Mouse (Mus musculus): ENCODE results near the gene Mindy4. TPM values are rescaled to one million over a fixed set of nuclear protein-coding genes. Genes with fewer than 3 reads are reported as not detected.

Mindy4 gene
- total and polyA plus RNA-seq, 3 experiments, result 0.05 TPM; not detected in 2

GRCm38 (mm10) chr6:55276692-55277282, 73.6 kb downstream of the Mindy4 start:
- no peak for ATAC-seq (ENCODE audit: extremely low read depth, insufficient number of reproducible peaks, low FRiP score, poor library complexity, severe bottlenecking)
- H3K36me3 ChIP-seq (replicated peaks), result no peaks in the 10 kb centered on the region
- no peaks in the 10 kb centered on the region for H3K4me1 ChIP-seq (ENCODE audit: insufficient read depth, low read depth, low read length)
- no peak for TF ChIP-seq GATA2 (IDR thresholded peaks at IDR 0.05; ENCODE audit: borderline replicate concordance, low read depth, low read length)
- TF ChIP-seq CTCF (IDR thresholded peaks at IDR 0.05; ENCODE audit: low read depth, low read length), result no peak
- TF ChIP-seq GATA1 (IDR thresholded peaks at IDR 0.05; ENCODE audit: borderline replicate concordance, low read length), result no peak
- TF ChIP-seq POLR2AphosphoS5 (IDR thresholded peaks at IDR 0.05; ENCODE audit: insufficient replicate concordance, low read depth, low read length), result no peak
- TF ChIP-seq TAL1 (conservative IDR thresholded peaks at IDR 0.05; ENCODE audit: low read depth, low read length), result no peak
- DNase-seq (ENCODE audit: low spot score), result no peak
- no peak overlapping the region for H3K4me3 ChIP-seq (ENCODE audit: low read depth, low read length)
- peaks cover 8% of the 10 kb centered on the region; the same call in 1 of the 2 replicates for H3K27me3 ChIP-seq (ENCODE audit: insufficient read depth, low read length)
- no peaks in the 10 kb centered on the region for H3K9me3 ChIP-seq (replicated peaks)

DNA sequence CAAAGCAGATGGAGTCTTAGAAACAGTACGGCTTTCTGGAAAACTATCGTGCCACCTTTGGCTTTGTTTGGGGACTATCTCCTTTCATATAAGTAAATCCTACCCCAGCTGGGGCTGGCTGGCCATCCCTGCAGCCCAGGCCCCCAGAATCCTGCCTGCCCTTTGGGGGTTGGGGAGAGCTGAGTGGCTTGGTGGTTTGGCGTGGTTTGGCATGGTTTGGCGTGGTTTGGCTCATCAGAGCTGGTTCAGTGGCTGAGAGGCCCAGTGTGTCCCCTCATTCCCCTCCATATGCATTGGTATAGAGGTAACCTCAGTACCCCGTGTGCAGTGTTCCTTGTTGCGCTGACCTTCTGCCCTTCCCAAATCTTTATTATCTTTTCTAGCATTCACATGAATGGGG, 74.9 kb downstream of the Mindy4 start:
- H3K36me3 ChIP-seq (replicated peaks), result no peaks in the 10 kb centered on the region
- peaks cover 8% of the 10 kb centered on the region; the same call in 1 of the 2 replicates for H3K27me3 ChIP-seq (ENCODE audit: insufficient read depth, low read length)
- no peaks in the 10 kb centered on the region for H3K4me1 ChIP-seq (ENCODE audit: insufficient read depth, low read depth, low read length)
- TF ChIP-seq GATA2 (IDR thresholded peaks at IDR 0.05; ENCODE audit: borderline replicate concordance, low read depth, low read length) (no peak), GATA1 (IDR thresholded peaks at IDR 0.05; ENCODE audit: borderline replicate concordance, low read length) (no peak), CTCF (IDR thresholded peaks at IDR 0.05; ENCODE audit: low read depth, low read length) (no peak), TAL1 (conservative IDR thresholded peaks at IDR 0.05; ENCODE audit: low read depth, low read length) (no peak), POLR2AphosphoS5 (IDR thresholded peaks at IDR 0.05; ENCODE audit: insufficient replicate concordance, low read depth, low read length) (no peak)
- ATAC-seq (ENCODE audit: extremely low read depth, insufficient number of reproducible peaks, low FRiP score, poor library complexity, severe bottlenecking) (no peak), DNase-seq (ENCODE audit: low spot score) (no peak)
- H3K9me3 ChIP-seq (replicated peaks), result peaks cover 3% of the 10 kb centered on the region; the same call in 1 of the 2 replicates
- H3K4me3 ChIP-seq (ENCODE audit: low read depth, low read length), result no peak overlapping the region

GRCm38 (mm10) chr6:55278520-55278919, 75.3 kb downstream of the Mindy4 start:
- TF ChIP-seq CTCF (IDR thresholded peaks at IDR 0.05; ENCODE audit: low read depth, low read length) (no peak), TAL1 (conservative IDR thresholded peaks at IDR 0.05; ENCODE audit: low read depth, low read length) (no peak), GATA1 (IDR thresholded peaks at IDR 0.05; ENCODE audit: borderline replicate concordance, low read length) (no peak), POLR2AphosphoS5 (IDR thresholded peaks at IDR 0.05; ENCODE audit: insufficient replicate concordance, low read depth, low read length) (no peak), GATA2 (IDR thresholded peaks at IDR 0.05; ENCODE audit: borderline replicate concordance, low read depth, low read length) (no peak)
- no peaks in the 10 kb centered on the region for H3K36me3 ChIP-seq (replicated peaks)
- DNase-seq (ENCODE audit: low spot score), result no peak
- no peak for ATAC-seq (ENCODE audit: extremely low read depth, insufficient number of reproducible peaks, low FRiP score, poor library complexity, severe bottlenecking)
- peaks cover 5% of the 10 kb centered on the region; the same call in 1 of the 2 replicates for H3K9me3 ChIP-seq (replicated peaks)
- H3K27me3 ChIP-seq (ENCODE audit: insufficient read depth, low read length), result peaks cover 8% of the 10 kb centered on the region; the same call in 1 of the 2 replicates
- H3K4me3 ChIP-seq (ENCODE audit: low read depth, low read length), result no peak overlapping the region
- H3K4me1 ChIP-seq (ENCODE audit: insufficient read depth, low read depth, low read length), result no peaks in the 10 kb centered on the region

DNA sequence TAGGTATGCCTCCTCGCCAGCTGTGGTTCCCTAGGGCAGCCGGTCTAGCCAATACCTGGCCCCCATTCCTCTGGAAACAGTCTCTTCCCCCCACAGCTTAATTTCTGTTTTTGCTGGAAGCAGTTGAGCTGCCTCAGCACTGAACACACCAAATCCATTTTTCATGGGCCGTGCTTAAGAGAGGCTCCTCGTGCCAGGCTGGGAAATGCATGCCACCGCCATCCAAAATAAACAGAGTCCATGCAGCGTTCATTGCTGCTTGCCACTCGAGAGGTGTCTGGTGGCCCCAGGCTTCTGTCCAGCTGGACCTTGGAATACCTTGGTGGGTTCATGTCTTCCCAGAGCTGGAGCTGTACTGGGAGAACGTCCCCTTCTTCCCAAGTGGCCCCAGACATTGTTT, 77.8 kb downstream of the Mindy4 start:
- H3K36me3 ChIP-seq (replicated peaks), result no peaks in the 10 kb centered on the region
- peaks cover 5% of the 10 kb centered on the region; the same call in 1 of the 2 replicates for H3K9me3 ChIP-seq (replicated peaks)
- no peak overlapping the region for H3K4me3 ChIP-seq (ENCODE audit: low read depth, low read length)
- H3K4me1 ChIP-seq (ENCODE audit: insufficient read depth, low read depth, low read length), result no peaks in the 10 kb centered on the region
- no peak for TF ChIP-seq CTCF (IDR thresholded peaks at IDR 0.05; ENCODE audit: low read depth, low read length)
- DNase-seq (ENCODE audit: low spot score) (no peak), ATAC-seq (ENCODE audit: extremely low read depth, insufficient number of reproducible peaks, low FRiP score, poor library complexity, severe bottlenecking) (no peak)
- peaks cover 8% of the 10 kb centered on the region; the same call in 1 of the 2 replicates for H3K27me3 ChIP-seq (ENCODE audit: insufficient read depth, low read length)

DNA sequence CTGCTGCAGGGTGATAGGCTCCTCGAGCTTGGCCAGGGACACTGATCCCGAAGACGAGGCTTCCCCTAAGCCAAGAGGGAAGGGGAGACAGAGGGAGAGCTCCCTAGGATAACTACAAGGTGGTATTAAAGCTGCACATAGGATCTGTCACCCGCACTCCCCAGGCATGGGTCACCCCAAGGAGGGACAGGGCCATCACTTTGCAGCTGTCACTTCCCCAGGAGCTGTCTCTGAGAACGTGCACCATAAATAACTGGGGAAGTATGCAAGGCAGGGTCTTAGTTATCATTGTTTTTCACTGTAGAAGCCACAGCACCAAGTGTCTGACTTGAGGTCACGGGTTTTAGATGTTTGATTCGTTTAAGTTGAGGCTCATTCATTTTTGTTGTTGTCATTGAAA, 78.5 kb downstream of the Mindy4 start:
- H3K27me3 ChIP-seq (ENCODE audit: insufficient read depth, low read length), result peaks cover 2% of the 10 kb centered on the region; the same call in 1 of the 2 replicates
- no peaks in the 10 kb centered on the region for H3K4me1 ChIP-seq (ENCODE audit: insufficient read depth, low read depth, low read length)
- no peak overlapping the region for H3K4me3 ChIP-seq (ENCODE audit: low read depth, low read length)
- no peaks in the 10 kb centered on the region for H3K36me3 ChIP-seq (replicated peaks)
- DNase-seq (ENCODE audit: low spot score), result no peak
- no peak for ATAC-seq (ENCODE audit: extremely low read depth, insufficient number of reproducible peaks, low FRiP score, poor library complexity, severe bottlenecking)
- H3K9me3 ChIP-seq (replicated peaks), result peaks cover 5% of the 10 kb centered on the region; the same call in 1 of the 2 replicates
- no peak for TF ChIP-seq GATA2 (IDR thresholded peaks at IDR 0.05; ENCODE audit: borderline replicate concordance, low read depth, low read length)
- no peak for TF ChIP-seq GATA1 (IDR thresholded peaks at IDR 0.05; ENCODE audit: borderline replicate concordance, low read length)
- no peak for TF ChIP-seq CTCF (IDR thresholded peaks at IDR 0.05; ENCODE audit: low read depth, low read length)
- TF ChIP-seq POLR2AphosphoS5 (IDR thresholded peaks at IDR 0.05; ENCODE audit: insufficient replicate concordance, low read depth, low read length), result no peak
- no peak for TF ChIP-seq TAL1 (conservative IDR thresholded peaks at IDR 0.05; ENCODE audit: low read depth, low read length)

GRCm38 (mm10) chr6:55282348-55282747, 79.2 kb downstream of the Mindy4 start:
- no peak overlapping the region for H3K4me3 ChIP-seq (ENCODE audit: low read depth, low read length)
- H3K27me3 ChIP-seq (ENCODE audit: insufficient read depth, low read length), result no peaks in the 10 kb centered on the region

More at GRCm38 (mm10) chr6:55282348-55282747, 79.2 kb downstream of the Mindy4 start:
- no peaks in the 10 kb centered on the region for H3K36me3 ChIP-seq (replicated peaks)
- ATAC-seq (ENCODE audit: extremely low read depth, insufficient number of reproducible peaks, low FRiP score, poor library complexity, severe bottlenecking), result no peak
- no peak for DNase-seq (ENCODE audit: low spot score)
- H3K9me3 ChIP-seq (replicated peaks), result peaks cover 5% of the 10 kb centered on the region; the same call in 1 of the 2 replicates
- no peaks in the 10 kb centered on the region for H3K4me1 ChIP-seq (ENCODE audit: insufficient read depth, low read depth, low read length)
- TF ChIP-seq POLR2AphosphoS5 (IDR thresholded peaks at IDR 0.05; ENCODE audit: insufficient replicate concordance, low read depth, low read length) (no peak), CTCF (IDR thresholded peaks at IDR 0.05; ENCODE audit: low read depth, low read length) (no peak), GATA1 (IDR thresholded peaks at IDR 0.05; ENCODE audit: borderline replicate concordance, low read length) (no peak), GATA2 (IDR thresholded peaks at IDR 0.05; ENCODE audit: borderline replicate concordance, low read depth, low read length) (no peak), TAL1 (conservative IDR thresholded peaks at IDR 0.05; ENCODE audit: low read depth, low read length) (no peak)

All from G1E (cell line).